ENCODE assay signal across 7 mouse cellular contexts in genomic region chr8:86212461-86212860, GRCm38 (mm10).
"Had no signal": no experiment of that assay in that cellular context is flagged by ENCODE, and none has a peak within 500 bp of the region (broad histone marks: within the 10 kb centered on the region; RNA-seq: fewer than 3 reads in every experiment).

No protein-coding gene starts in this region.

- DNase-seq: liver, postnatal 0 days; lung, adult 2 months; lung, postnatal 14 days; lung, postnatal 36 days; right cerebral cortex, postnatal 14 days; thymus, adult 2 months; thymus, postnatal 25 days had no signal
